ENCODE assay signal across 16 mouse cellular contexts in genomic region chr12:77193225-77193716, GRCm38 (mm10). TPM values are rescaled to one million over a fixed set of nuclear protein-coding genes. Genes with fewer than 3 reads are reported as not detected.
DNase-seq lines count a peak whose midpoint lies in the region; ATAC-seq and TF ChIP-seq lines count a peak whose summit lies in the region.
"Had no signal": no experiment of that assay in that cellular context is flagged by ENCODE, and none has a peak within 500 bp of the region (broad histone marks: within the 10 kb centered on the region; RNA-seq: fewer than 3 reads in every experiment).

No protein-coding gene starts in this region.

- H3K4me2 ChIP-seq in intestine, embryonic 14.5 days (ENCODE audit: low read length) = no peak overlapping the region
- H3K4me2 ChIP-seq in hindbrain, embryonic 12.5 days (replicated peaks) = no peak overlapping the region
- H3K4me2 ChIP-seq: embryonic facial prominence, embryonic 15.5 days; hindbrain, embryonic 13.5 days had no signal

- ATAC-seq in intestine, embryonic 14.5 days (replicated peaks; ENCODE audit: low FRiP score, low TSS enrichment, low read depth) = no peak
- peak; percentile 49 for ATAC-seq in megakaryocyte-erythroid progenitor cell, adult 5-6 weeks (replicated peaks; ENCODE audit: low FRiP score, low TSS enrichment, poor library complexity, severe bottlenecking)
- no peak for ATAC-seq in hindbrain, embryonic 12.5 days (ENCODE audit: low FRiP score)
- ATAC-seq: forebrain, embryonic 16.5 days had no signal

- H3K27me3 ChIP-seq in heart, adult 2 months (ENCODE audit: control insufficient read depth, insufficient read depth, low read length) = no peaks in the 10 kb centered on the region
- no peaks in the 10 kb centered on the region for H3K27me3 ChIP-seq in intestine, embryonic 14.5 days (replicated peaks; ENCODE audit: control insufficient read depth, insufficient read depth, low read length)
- H3K27me3 ChIP-seq in embryonic facial prominence, embryonic 10.5 days (replicated peaks; ENCODE audit: low read depth, poor library complexity, severe bottlenecking) = no peaks in the 10 kb centered on the region
- H3K27me3 ChIP-seq in hindbrain, embryonic 12.5 days = no peaks in the 10 kb centered on the region
- H3K27me3 ChIP-seq: embryonic facial prominence, embryonic 15.5 days; hindbrain, embryonic 13.5 days had no signal

- no peak for TF ChIP-seq CTCF in heart, adult 2 months (IDR thresholded peaks at IDR 0.05)
- no peak for TF ChIP-seq CTCF in bone marrow, adult 2 months (IDR thresholded peaks at IDR 0.05; ENCODE audit: control insufficient read depth, insufficient read depth, low read length)

- DNase-seq in heart, adult 2 months = peak; percentile 18 to 22
- no peak for DNase-seq in heart, postnatal 25 days (ENCODE audit: low spot score)
- peak; percentile 50 for DNase-seq in intestine, embryonic 14.5 days (ENCODE audit: low spot score)
- no peak for DNase-seq in embryonic facial prominence, embryonic 10.5 days (ENCODE audit: low spot score)
- DNase-seq in left cerebral cortex, adult 18-20 months (ENCODE audit: low spot score in 2 of 2) = no peak
- DNase-seq: cerebellum, adult 8-10 months; kidney, postnatal 10 days; liver had no signal

- no peak overlapping the region for H3K27ac ChIP-seq in heart, adult 2 months
- H3K27ac ChIP-seq in bone marrow, adult 2 months (ENCODE audit: control insufficient read depth, insufficient read depth, low read depth, low read length, poor library complexity) = peak overlapping the region; percentile 67; the same call in 1 of the 2 replicates
- H3K27ac ChIP-seq in intestine, embryonic 14.5 days (ENCODE audit: low read depth) = no peak overlapping the region
- no peak overlapping the region for H3K27ac ChIP-seq in embryonic facial prominence, embryonic 10.5 days (replicated peaks)
- H3K27ac ChIP-seq in hindbrain, embryonic 12.5 days = no peak overlapping the region
- H3K27ac ChIP-seq: embryonic facial prominence, embryonic 15.5 days; hindbrain, embryonic 13.5 days; left cerebral cortex, adult 2 months had no signal

- H3K4me1 ChIP-seq in heart, adult 2 months (ENCODE audit: control insufficient read depth, insufficient read depth, low read length) = no peaks in the 10 kb centered on the region
- H3K4me1 ChIP-seq in bone marrow, adult 2 months (ENCODE audit: control insufficient read depth, insufficient read depth, low read length) = peaks cover 4% of the 10 kb centered on the region
- no peaks in the 10 kb centered on the region for H3K4me1 ChIP-seq in intestine, embryonic 14.5 days (replicated peaks; ENCODE audit: control insufficient read depth, insufficient read depth, low read length)
- peaks cover 14% of the 10 kb centered on the region for H3K4me1 ChIP-seq in embryonic facial prominence, embryonic 10.5 days
- no peaks in the 10 kb centered on the region for H3K4me1 ChIP-seq in hindbrain, embryonic 12.5 days
- H3K4me1 ChIP-seq: embryonic facial prominence, embryonic 15.5 days; hindbrain, embryonic 13.5 days had no signal

- H3K79me2 ChIP-seq in heart, adult 2 months (replicated peaks; ENCODE audit: control insufficient read depth, insufficient read depth, low read length) = no peaks in the 10 kb centered on the region

- no peaks in the 10 kb centered on the region for H3K36me3 ChIP-seq in heart, adult 2 months (ENCODE audit: control insufficient read depth, insufficient read depth, low read length)
- no peaks in the 10 kb centered on the region for H3K36me3 ChIP-seq in intestine, embryonic 14.5 days (ENCODE audit: control insufficient read depth, insufficient read depth, low read length)
- H3K36me3 ChIP-seq in embryonic facial prominence, embryonic 10.5 days (replicated peaks) = no peaks in the 10 kb centered on the region
- no peaks in the 10 kb centered on the region for H3K36me3 ChIP-seq in hindbrain, embryonic 12.5 days
- H3K36me3 ChIP-seq: embryonic facial prominence, embryonic 15.5 days; hindbrain, embryonic 13.5 days had no signal

- TF ChIP-seq POLR2A in heart, adult 2 months (IDR thresholded peaks at IDR 0.05; ENCODE audit: insufficient read depth, low read depth, low read length) = no peak
- TF ChIP-seq POLR2A in bone marrow, adult 2 months (IDR thresholded peaks at IDR 0.05; ENCODE audit: borderline replicate concordance, control insufficient read depth, low read depth, low read length) = no peak

- 0 out of 2 replicates have a peak, but pooled peaks have one; percentile 25 for TF ChIP-seq EP300 in heart, adult 2 months (IDR thresholded peaks at IDR 0.05; ENCODE audit: insufficient read depth, low read depth, low read length)

- 34% methylated on average over 4 of the region's 4 CpGs for WGBS in heart, adult 2 months
- WGBS in bone marrow, adult 2 months = 12% methylated on average over 4 of the region's 4 CpGs
- WGBS in intestine, embryonic 14.5 days = 54% methylated on average over 4 of the region's 4 CpGs
- WGBS in embryonic facial prominence, embryonic 10.5 days = 83% methylated on average over 4 of the region's 4 CpGs
- 87% methylated on average over 4 of the region's 4 CpGs for WGBS in hindbrain, embryonic 12.5 days

- no peak overlapping the region for H3K9ac ChIP-seq in heart, adult 2 months (ENCODE audit: low read depth, low read length)
- H3K9ac ChIP-seq in intestine, embryonic 14.5 days (ENCODE audit: low read length) = no peak overlapping the region
- H3K9ac ChIP-seq in hindbrain, embryonic 12.5 days = no peak overlapping the region
- H3K9ac ChIP-seq: embryonic facial prominence, embryonic 15.5 days; hindbrain, embryonic 13.5 days had no signal

- 0 out of 2 replicates have a peak, but pooled peaks cover 2% of the 10 kb centered on the region for H3K9me3 ChIP-seq in intestine, embryonic 14.5 days (ENCODE audit: control insufficient read depth, low read length)
- no peaks in the 10 kb centered on the region for H3K9me3 ChIP-seq in embryonic facial prominence, embryonic 10.5 days
- H3K9me3 ChIP-seq in hindbrain, embryonic 12.5 days (replicated peaks) = no peaks in the 10 kb centered on the region
- H3K9me3 ChIP-seq: embryonic facial prominence, embryonic 15.5 days; hindbrain, embryonic 13.5 days had no signal

- no peak overlapping the region for H3K4me3 ChIP-seq in heart, adult 2 months
- no peak overlapping the region for H3K4me3 ChIP-seq in bone marrow, adult 2 months (replicated peaks; ENCODE audit: control insufficient read depth, low read depth, low read length)
- H3K4me3 ChIP-seq in intestine, embryonic 14.5 days (ENCODE audit: low read depth, low read length) = no peak overlapping the region
- H3K4me3 ChIP-seq in embryonic facial prominence, embryonic 10.5 days = no peak overlapping the region
- no peak overlapping the region for H3K4me3 ChIP-seq in hindbrain, embryonic 12.5 days
- H3K4me3 ChIP-seq: embryonic facial prominence, embryonic 15.5 days; hindbrain, embryonic 13.5 days; left cerebral cortex, adult 2 months; myocyte had no signal

- intact Hi-C loops in heart, adult 2 months (cut with DNase I) = no loop called here
- intact Hi-C loops in heart, postnatal 25 days (cut with DNase I) = no loop called here

RNA-seq across cellular contexts. Expression of gene Fut8, which starts 44.7 kb away (rescaled TPM):
- 10 to 100 TPM; 14.3 to 18.8 TPM for total RNA-seq in heart, adult 2 months (2021)
- polyA plus RNA-seq in heart, adult 2 months (2012; rRNA removed) = 7.3 and 8.6 TPM in 2 replicates
- 10 to 100 TPM; 18.0 to 19.6 TPM for total RNA-seq in heart, postnatal 25 days (2021)
- 9.5 and 13.8 TPM in 2 replicates for polyA plus RNA-seq in bone marrow, adult 2 months (2011; ENCODE audit: insufficient read depth, insufficient read length, low replicate concordance, missing spikeins)
- 17.2 and 19.4 TPM in 2 replicates for polyA plus RNA-seq in intestine, embryonic 14.5 days (2014; fragmentation: Nextera tagmentation; extraction: Ambion mirVana)
- 53.1 and 58.7 TPM in 2 replicates for total RNA-seq in megakaryocyte-erythroid progenitor cell, adult 5-6 weeks (2014; fragmentation: Nextera tagmentation)
- 46.2 and 82.8 TPM in 2 replicates for total RNA-seq in megakaryocyte-erythroid progenitor cell, adult 5-6 weeks (2017)
- 24.6 and 26.0 TPM in 2 replicates for polyA plus RNA-seq in embryonic facial prominence, embryonic 10.5 days (2016; fragmentation: Nextera tagmentation; extraction: Ambion mirVana)
- 45.5 and 49.0 TPM in 2 replicates for polyA plus RNA-seq in hindbrain, embryonic 12.5 days (2016; fragmentation: Nextera tagmentation; extraction: Ambion mirVana)
- 10 to 100 TPM; 53.3 to 59.8 TPM for total RNA-seq in left cerebral cortex, adult 18-20 months (2021)

Comparison
In these comparisons a context has a peak if more than half of its experiments do, and no peak if none do; other contexts are left out.
1. DNase-seq: peak in heart, adult 2 months (2 of 2) and intestine, embryonic 14.5 days (single experiment); none in heart, postnatal 25 days (single experiment), embryonic facial prominence, embryonic 10.5 days (single experiment) and left cerebral cortex, adult 18-20 months (0 of 2).